Mouse (Mus musculus): ENCODE results near the gene Bclaf3. TPM values are rescaled to one million over a fixed set of nuclear protein-coding genes. Genes with fewer than 3 reads are reported as not detected.
"Not testable (repeated sequence)": the region's sequence is repeated elsewhere in the genome, so short reads cannot be mapped to it uniquely, and the experiment has no call there.

Bclaf3 gene
- 1 to 10 TPM; 2.4 to 3.1 TPM for total RNA-seq (2021)
- long read RNA-seq, experiment 1, partial matches to known transcripts, result 0 of 1 reads
- long read RNA-seq, experiment 1, other reads (novel, unspliced or antisense), result 1 of 1 reads
- long read RNA-seq, experiment 2, partial matches to known transcripts, result 0 of 2 reads
- long read RNA-seq, experiment 2, other reads (novel, unspliced or antisense), result 1 of 2 reads

DNA sequence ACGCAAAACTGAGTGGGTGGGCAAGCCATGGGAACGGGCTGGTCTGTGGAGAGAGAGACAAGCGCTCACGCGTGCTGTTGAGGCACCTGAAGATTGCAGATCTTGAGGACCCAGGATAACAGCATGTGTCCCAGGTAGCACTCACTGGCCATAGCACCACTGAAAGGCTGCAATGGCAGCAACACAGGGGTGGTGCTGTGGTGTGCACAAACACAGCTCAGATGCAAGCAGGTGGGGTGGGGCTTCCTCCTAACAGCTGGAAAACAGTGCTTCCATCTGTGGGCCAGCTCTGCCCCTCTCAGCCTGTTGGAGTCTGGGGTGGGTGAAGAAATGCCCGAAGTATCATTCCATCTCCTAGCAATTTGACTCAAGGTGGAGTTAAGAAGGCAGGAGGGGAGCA is at the start of gene Bclaf3:
TSS of gene Bclaf3 (plus strand) at position 301 of the 400 bp plus-strand sequence.
- no peak for DNase-seq

DNA sequence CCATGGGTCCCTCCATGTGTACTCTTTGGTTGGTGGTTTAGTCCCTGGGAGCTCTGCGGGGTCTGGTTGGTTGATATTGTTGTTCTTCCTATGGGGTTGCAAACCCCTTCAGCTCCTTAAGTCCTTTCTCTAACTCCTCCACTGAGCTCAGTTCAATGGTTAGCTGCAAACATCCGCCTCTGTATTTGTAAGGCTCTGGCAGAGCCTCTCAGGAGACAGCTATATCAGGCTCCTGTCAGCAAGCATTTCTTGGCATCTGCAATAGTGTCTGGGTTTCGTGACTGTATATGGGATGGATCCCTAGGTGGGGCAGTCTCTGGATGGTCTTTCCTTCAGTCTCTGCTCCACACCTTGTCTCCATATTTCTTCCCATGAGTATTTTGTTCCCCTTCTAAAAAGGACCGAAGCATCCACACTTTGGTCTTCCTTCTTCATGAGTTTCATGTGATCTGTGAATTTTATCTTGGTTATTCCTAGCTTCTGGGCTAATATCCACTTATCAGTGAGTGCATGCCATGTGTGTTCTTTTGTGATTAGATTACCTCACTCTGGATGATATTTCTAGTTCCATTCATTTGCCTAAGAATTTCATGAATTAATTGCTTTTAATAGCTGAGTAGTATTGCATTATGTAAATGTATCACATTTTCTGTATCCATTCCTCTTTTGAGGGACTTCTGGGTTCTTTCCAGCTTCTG is 48.1 kb upstream of the Bclaf3 start:
- DNase-seq, result not testable (repeated sequence)

DNA sequence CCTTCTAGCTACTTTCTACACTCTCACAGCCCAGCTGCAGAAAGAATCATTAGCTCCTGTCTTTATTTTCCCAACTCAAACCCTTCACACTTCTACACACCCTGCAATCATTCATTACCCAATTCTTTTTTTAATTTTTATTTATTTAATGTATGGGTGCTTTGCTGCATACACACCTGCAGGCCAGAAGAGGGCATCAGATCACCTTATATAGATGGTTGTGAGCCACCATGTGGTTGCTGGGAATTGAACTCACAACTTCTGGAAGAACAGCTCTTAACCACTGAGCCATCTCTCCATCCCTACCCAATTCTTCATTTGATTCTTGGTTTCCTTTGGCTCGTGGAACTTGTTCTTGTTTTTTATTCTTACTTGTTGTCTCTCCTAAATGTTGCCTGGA is 42.2 kb upstream of the Bclaf3 start:
- no peak for DNase-seq

DNA sequence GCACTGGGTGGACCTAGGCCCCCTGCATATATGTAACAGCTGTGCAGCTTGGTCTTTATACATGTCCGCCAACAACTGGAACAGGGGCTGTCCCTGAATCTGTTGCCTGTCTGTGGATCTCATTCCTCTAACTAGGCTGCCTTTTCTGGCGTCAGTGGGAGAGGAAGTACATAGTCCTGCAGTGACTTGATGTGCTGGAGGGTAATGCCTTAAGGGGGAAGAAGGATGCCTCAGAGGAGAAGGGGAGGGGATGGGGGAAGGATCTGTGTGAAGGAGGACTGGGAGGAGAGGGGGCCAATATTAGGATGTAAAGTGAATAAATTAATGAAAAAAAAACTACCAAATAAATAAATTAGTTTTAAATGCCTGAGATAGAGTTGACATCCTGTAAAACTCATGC is 23.3 kb upstream of the Bclaf3 start:
- no peak for DNase-seq

DNA sequence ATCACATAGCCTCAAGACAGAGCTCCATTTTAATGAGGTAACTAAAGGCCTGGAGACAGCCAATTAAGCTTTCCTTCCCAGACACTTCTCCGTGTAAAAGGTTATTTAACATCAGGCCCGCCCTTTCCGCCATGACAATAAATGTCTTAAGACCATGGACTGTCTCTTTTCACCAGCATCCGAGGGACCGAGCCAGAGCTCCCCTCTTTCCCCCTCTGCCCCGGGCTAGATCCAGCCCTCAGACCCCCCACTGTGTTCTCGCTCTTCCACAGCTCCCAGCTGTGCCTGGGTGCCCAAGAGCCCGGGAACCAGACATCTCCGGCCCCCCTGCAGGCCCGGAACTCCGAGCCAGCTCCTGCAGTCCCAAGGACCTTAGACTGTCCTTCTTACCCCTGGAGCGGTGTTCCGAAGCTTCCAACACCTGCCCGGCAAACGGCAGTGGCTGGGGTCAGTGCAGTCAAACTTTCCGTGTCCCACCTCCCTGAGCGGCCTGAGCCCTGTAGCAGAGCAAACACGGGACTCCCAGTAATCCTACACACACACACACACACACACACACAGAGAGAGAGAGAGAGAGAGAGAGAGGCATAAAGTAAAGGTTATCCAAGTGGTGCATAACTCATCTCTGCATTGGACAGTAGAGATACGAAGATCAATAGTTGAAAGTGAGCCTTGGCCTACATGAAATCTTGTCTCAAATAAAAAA is 18.0 kb upstream of the Bclaf3 start:
- no peak for DNase-seq

DNA sequence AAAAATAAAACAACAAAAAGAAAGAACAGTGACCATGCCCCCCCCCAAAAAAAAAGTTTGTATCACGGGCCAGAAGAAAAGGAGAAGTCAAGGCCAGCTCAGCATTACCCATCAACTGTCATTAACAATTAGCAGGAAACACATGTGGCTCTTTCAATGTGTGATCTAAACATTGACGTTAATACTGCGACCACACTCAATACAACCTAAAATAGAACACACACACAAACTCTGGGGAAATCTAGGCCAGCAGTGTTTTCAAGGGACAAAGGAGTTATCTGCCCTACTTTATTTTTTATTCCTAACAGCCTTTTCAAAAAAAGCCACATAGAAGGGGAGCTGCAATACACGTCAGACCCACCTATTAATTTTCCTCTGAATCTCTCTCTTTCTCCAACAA is 17.4 kb upstream of the Bclaf3 start:
- no peak for DNase-seq

DNA sequence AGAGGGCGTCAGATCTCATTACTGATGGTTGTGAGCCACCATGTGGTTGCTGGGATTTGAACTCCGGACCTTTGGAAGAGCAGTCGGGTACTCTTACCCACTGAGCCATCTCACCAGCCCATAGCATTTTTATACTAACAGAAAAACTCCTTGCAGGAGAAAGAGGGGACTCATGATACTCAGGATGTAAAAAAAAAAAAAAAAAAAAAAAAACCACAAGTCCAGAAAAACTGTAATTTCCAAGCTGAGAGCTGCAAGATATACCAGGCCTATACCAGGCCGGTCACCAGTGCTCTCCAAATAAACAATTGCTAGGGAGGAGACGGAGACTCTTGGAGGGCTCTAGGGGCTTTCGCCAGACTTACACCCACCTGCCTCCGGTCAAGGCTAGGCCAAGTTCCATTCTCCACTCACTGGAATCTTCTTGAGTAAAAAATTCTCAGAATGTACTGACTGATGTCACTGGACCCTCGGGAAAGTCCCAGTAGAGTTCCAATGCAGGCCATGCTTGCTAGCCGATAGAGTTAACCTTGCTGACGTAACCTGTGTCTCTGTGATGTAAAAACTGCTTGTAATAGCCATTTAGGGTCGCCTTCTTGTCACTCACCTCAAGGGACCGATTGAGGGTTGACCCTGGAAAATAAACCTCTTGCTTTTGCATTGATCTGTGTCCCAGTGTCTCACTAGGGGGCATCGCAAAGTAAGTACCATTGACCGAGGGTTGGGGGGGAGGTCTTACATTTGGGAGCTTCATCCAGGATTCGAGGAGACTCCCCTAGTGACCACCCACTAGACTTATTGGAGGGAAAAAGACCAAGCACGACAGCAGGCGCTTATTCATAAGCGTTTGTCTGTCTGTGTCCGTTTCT is 16.4 kb upstream of the Bclaf3 start:
- no peak for DNase-seq

DNA sequence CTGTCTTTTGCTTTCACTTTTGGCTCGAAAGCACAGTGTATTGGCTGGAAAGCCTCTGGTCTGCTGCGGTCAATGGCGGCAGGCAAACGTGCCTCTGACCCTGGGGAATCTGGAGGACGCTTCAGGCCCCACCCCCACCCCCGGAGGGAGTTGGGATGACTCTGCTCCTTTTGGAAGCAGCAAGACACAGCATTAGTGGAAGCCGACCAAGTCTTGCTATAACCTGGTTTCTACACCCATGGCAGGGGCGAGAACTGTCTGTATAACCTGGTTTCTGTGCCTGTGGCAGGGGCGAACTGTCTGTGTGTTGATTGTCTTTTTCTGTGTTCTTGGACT is 15.8 kb upstream of the Bclaf3 start:
- peak in 1 of 2 experiments; percentile 4 for DNase-seq

DNA sequence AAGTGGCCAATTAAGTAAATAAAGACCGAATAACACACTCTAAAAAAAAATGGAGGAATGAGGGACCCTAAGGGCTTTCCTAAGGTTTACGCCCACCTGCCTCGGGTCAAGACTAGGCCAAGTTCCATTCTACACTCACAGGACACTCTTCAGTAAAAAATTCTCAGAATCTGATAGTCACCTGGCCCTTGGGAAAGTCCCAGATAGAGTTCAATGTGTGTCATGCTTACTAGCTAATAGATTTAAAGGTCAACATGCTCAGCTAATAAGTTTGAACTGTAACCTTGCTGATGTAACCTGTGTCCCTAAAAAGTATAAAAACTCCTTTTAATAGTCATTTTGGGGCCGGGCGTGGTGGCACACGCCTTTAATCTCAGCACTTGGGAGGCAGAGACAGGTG is 10.9 kb upstream of the Bclaf3 start:
- no peak for DNase-seq

DNA sequence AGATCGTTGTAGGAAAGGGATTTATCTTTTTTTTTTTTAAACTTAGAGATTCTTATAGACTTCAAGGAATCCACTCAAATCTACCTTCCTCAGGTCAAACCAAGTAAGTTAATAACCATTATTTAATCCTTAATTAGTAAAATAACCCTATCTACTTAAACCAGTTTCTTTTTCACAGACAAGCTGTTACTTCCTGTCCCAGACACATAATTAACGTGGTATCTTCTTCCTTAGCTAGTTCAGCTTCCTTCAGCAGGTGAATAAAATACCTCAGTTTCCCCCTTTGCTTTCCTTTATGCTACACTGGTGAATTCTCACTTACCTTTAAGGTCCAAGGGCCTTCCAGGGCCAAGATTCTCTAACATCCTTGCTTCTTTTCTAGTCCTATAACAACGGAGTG is 4.7 kb upstream of the Bclaf3 start:
- no peak for DNase-seq

DNA sequence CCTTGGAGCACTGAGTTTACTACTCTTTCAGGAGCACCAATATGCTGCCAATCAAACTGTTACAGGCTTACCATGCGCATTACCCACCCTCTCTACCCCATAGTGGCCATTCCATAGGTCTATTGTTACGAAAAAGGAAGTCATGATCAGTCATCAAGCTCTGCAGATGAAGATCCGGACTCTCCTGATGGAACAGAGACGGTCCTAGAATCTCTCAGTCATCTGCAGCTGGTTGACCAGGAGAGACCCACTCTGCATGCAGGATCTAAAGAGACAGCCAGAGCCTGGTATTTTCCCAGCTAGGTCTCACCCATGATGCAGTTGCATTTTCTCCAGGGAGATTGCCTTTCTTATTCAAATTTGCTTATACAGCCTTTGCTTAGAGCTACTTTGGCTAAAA is 3.8 kb upstream of the Bclaf3 start:
- no peak for DNase-seq

DNA sequence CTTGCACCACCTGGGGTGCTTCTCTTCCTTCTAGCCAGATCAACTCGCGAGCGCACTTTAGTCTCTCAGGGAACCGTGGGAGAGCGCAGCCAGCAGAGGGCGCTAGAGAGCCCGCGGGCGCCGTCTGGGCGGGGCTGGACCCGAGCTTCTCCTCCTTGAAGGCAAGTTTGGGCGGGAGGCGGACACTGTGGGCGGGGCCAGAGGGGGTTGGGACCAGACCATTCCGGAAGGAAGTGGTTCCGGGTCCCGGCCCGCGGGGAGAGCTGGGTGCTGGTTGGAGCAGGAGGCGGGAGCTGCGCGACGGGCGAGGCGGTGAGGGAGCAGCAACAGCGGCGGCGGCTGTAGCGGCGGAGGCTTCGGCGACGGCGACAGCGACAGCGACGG is 5.9 kb downstream of the Bclaf3 start:
- peak; percentile 96 to 97 for DNase-seq

DNA sequence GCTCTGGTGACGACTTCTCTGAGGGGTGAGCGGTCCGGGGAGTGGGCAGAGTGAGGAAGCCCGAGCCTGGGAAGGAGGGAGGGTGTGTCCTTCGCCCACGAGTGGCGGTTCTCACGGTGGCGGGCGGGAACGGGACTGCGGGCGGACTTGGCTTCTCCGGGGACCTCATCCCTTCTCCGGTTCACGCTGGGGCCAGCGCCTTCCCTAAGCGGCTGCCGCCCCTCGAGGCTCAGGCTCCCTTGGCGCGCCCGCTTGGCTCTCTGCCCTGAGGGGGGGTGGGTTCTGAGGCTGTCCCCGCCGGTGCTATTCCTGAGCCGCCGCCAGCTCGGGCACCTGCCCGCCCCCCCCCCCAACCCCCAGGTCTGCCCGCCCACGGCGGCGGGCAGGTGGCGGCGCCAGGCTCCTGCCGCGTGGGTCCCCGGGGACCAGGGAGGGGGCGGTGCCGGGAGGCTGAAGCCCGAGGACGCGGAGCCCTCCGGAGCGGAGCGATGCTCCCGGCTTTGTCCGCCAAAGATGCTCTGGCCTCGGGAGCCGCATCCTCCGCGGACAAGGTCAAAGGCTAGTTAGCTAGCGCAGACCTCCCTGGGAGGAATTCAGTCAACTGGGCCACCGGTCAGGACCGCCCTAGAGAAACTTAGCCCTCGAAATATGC is 6.4 kb downstream of the Bclaf3 start:
- peak; percentile 15 to 18 for DNase-seq

DNA sequence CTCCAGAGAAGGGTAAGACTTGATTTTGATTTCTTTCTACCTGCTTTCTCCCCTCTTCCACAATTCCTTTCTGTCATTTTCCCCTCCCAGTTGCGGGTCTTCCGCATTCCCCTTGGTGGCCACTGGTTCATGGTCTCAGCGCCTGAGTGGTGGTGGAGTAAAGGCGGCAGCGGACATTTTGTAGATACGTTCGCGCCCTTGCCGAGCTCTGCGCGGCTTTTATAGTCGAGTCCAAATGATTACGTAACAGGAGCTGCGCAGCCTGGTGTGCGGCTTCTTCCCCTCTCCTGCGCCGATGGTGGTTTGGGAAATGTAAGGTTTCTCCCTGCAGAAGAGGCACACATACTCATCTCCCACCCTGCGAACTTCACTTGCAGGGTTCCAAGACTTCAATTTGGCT is 15.4 kb downstream of the Bclaf3 start:
- no peak for DNase-seq

DNA sequence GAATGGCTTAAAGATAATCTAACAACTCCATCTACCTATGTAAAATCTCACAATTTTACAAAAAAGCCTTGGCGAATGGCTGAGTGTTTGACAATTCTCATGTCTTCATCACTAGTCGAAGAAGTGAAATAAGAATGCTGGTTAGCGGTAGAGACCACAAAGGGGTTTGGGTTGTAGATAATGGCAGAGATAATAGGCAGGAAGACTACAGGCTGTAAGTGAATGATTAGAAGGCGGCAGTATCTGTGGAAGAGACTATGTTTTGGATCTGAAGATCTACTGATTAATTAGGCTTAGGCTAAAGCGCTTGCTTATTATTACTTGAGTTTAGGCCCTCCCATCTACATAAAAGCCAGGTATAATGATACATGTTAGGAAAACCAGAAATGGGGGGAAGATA is 20.6 kb downstream of the Bclaf3 start:
- no peak for DNase-seq

DNA sequence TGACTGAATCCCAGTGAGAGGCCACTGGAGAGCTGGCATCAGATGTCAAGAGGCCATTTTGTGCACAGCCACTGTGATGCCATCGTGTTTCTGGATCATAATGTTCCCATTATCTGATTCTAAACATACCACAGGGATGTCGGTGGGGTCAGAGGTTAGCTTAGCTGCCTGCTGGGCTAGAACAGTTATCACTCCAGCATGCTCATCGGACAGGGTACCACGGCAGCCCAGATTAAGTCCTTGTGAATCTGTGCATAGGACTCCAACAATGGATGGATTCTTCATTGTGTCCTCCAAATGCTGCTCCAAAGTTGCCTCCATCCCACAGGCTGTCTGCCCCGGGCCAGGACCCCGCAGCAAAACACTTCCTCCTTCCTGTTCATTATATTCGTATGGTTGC is 58.2 kb downstream of the Bclaf3 start:
- DNase-seq, result not testable (repeated sequence)

DNA sequence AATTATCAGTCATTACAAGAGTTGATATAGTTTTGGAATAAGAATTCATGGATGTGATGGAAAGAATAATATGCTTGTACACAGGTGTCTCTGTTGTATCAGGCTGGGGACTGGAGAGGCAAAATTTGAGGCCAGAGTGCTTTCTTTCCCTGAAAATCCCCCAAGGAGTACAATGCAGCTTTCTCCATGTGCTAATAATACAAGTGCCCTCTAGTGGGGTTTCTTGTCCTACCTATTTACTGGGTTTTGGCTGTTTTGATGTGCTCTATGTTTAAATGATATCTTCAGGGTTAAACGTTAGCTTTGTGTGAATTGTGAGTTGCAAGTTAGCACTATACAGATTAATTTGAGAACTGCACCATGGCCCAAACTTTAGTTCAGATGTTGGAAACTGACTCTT is 65.1 kb downstream of the Bclaf3 start:
- DNase-seq, result no peak

DNA sequence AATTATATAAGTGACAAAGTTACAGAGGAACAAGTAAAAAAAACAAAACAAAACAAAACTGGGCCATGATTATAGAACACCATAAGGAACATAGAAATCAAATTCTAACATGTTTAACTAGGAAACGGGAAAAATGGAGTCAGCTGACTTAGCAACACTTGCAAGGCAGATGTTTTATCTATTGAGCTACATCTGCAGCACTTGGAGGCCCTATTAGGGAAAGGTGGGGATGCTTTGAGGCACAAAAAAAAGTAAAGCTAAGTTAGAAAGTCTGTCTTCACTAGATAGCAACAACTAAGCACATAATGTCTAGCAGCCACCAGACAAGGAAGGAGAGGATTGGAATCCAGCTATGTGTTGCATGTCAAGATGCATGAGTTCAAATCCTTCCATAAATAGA is 71.0 kb downstream of the Bclaf3 start:
- no peak for DNase-seq

DNA sequence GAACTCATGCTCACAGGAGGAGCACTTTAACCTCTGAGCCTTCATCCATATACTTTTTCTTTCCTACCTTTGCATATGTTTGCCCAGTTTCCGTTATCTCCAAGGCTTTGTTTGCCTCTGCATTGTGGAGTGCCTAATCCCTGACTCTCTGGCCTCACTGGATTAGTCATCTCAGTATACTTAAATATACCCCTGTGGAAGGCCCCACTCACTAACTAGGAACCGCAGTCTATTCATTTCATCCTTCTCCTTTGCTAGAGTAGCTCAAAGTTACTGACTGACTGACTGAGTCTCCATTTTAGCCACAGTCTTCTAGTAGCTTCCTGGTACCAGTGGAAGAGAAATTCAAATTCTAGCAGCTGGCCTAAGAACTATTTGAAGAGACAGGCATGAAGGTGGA is 78.3 kb downstream of the Bclaf3 start:
- DNase-seq, result no peak

DNA sequence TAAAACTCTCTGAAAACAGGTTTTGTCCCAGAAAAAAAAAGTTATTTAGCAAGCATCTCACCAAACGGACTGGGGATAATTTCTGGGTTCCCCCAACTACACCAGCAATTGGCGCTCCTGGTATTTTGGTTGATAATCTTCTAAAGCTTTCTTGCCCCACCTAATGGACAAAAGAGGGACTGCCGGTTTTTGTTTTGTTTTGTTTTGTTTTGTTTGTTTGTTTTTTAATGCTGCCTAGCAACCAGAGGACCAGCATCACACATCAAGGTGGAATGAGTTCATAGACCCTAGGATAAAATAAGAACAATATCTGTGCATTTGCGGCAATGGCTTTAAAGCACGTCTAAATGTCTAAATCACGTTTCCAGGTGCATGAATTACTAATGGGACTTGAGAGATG is 80.4 kb downstream of the Bclaf3 start:
- peak in 1 of 2 experiments; percentile 34 for DNase-seq

DNA sequence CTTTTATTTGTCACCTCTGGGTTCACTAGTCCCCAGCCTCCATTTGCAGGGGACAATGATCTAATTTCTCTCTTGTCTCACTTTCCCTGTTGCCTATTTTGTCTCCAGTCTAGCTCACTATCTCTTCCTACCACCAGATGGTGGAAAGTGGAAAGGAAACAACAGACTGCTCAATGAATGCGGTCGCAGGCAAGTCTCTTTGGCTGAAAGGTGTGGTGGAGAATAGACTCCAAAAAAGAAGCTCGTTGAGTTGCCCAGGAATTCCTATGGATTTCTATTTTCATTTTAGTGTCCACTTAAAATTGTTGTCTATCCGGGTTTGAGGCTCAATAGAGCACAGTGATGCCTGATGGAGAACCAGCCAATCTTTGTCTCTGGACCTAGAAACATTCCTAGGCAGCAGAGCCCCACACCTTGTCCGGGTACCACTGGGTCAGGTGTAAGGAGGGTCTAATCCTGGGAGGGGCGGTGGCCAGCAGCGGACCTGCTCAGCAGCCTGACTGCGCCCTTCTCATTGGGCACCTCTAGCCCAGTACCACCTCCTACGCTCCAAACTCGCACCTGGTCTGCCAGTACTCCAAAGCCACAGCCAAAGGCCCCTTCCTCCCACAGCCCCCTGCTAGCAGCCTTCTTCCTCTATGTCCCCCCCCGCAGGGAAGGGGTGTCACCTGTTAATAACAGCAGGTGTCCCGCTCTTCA is 99.9 kb downstream of the Bclaf3 start:
- peak in 1 of 2 experiments; percentile 27 for DNase-seq
